Mouse (Mus musculus) stomach, postnatal 0 days (tissue): ENCODE data around the gene Nudt4. TPM values are rescaled to one million over a fixed set of nuclear protein-coding genes. Genes with fewer than 3 reads are reported as not detected.
A peak's percentile ranks its signal among the peaks of the same experiment; 100 is the strongest.
"Not testable (repeated sequence)": the region's sequence is repeated elsewhere in the genome, so short reads cannot be mapped to it uniquely, and the experiment has no call there.

Source experiments
- ATAC-seq: fragments of 200-750 bp; cut with Nextera tagmentation; 2 replicates; pipeline ENCODE4 v1.8.0; 2017; ENCODE audit not compliant: low FRiP score, low TSS enrichment
- DNase-seq: peaks from one replicate; pipeline ENCODE4 v3.0.0-alpha.2; 2016; ENCODE audit warnings: low spot score
- H3K27ac ChIP-seq: fragments of 300-500 bp; sonication (generic); replicated peaks from 2 replicates; pipeline ENCODE4 v1.5.1; 2014; ENCODE audit warnings: mild to moderate bottlenecking, control low read depth
- H3K27me3 ChIP-seq: fragments of 300-500 bp; sonication (generic); 2 replicates; pipeline ENCODE4 v1.6.1; 2014; ENCODE audit warnings: low read length; ENCODE audit not compliant: control insufficient read depth, insufficient read depth
- H3K36me3 ChIP-seq: fragments of 300-500 bp; sonication (generic); 2 replicates; pipeline ENCODE4 v1.6.1; 2014; ENCODE audit warnings: low read length, mixed read lengths; ENCODE audit not compliant: control insufficient read depth, insufficient read depth
- H3K4me1 ChIP-seq: fragments of 300-500 bp; sonication (generic); replicated peaks from 2 replicates; pipeline ENCODE4 v1.6.1; 2014; ENCODE audit warnings: antibody characterized with exemption; ENCODE audit not compliant: control insufficient read depth, insufficient read depth
- H3K4me2 ChIP-seq: fragments of 300-500 bp; sonication (generic); replicated peaks from 2 replicates; pipeline ENCODE4 v1.6.1; 2014; ENCODE audit warnings: low read depth, mild to moderate bottlenecking, control low read depth, moderate library complexity
- H3K4me3 ChIP-seq: fragments of 300-500 bp; sonication (generic); 2 replicates; pipeline ENCODE4 v1.5.1; 2014; ENCODE audit warnings: low read depth, low read length, control low read depth
- H3K9ac ChIP-seq: fragments of 300-500 bp; sonication (generic); 2 replicates; pipeline ENCODE4 v1.6.1; 2014; ENCODE audit warnings: mild to moderate bottlenecking, low read length, control low read depth, mixed read lengths
- H3K9me3 ChIP-seq: fragments of 300-500 bp; sonication (generic); 2 replicates; pipeline ENCODE4 v1.6.1; 2016; ENCODE audit warnings: low read length; ENCODE audit not compliant: control insufficient read depth
- CTCF ChIP-seq: IDR thresholded peaks from 2 replicates; pipeline ENCODE4 v1.5.1; 2016; ENCODE audit warnings: antibody characterized with exemption, low read depth, mild to moderate bottlenecking, moderate library complexity
- EP300 ChIP-seq: optimal IDR thresholded peaks from 2 replicates; pipeline ENCODE3; 2016; ENCODE audit warnings: antibody characterized with exemption
- WGBS: fragments of 180-500 bp; shearing (Covaris S2); extraction: QIAGEN DNeasy Blood & Tissue Kit; methylation state at CpG from one replicate; pipeline ENCODE4 v1.1.7; 2014; 5-methylcytosine and 5-hydroxymethylcytosine counted together
- polyA plus RNA-seq: library from polyadenylated mRNA; unstranded; fragments of >200 nt; fragmentation: Nextera tagmentation; extraction: Ambion mirVana; gene quantifications from 2 replicates; pipeline ENCODE4 v1.2.1, GENCODE M21; 2015

Gene Nudt4
- polyA plus RNA-seq, 1 experiment from 2014 or later: 46.1 TPM

GRCm38 (mm10) chr10:95557337-95557828 lies 6.6 kb downstream of the Nudt4 start:
- Histone ChIP-seq H3K9me3 (no peaks in the 10 kb centered on the region), H3K4me2 (no peak overlapping the region), H3K27ac (no peak overlapping the region), H3K4me1 (no peaks in the 10 kb centered on the region), H3K9ac (no peak overlapping the region), H3K27me3 (no peaks in the 10 kb centered on the region), H3K4me3 (no peak overlapping the region), H3K36me3 (no peaks in the 10 kb centered on the region)
- ATAC-seq (0 out of 2 replicates have a peak, but pooled peaks have one; percentile 33), DNase-seq (no peak)
- 83% methylated on average over 5 of the region's 5 CpGs for WGBS
- TF ChIP-seq CTCF (peak; percentile 86), EP300 (no peak)

- no peak for TF ChIP-seq CTCF
- TF ChIP-seq EP300: no peak
- H3K27me3 ChIP-seq: no peaks in the 10 kb centered on the region
- H3K27ac ChIP-seq: no peak overlapping the region
- no peaks in the 10 kb centered on the region for H3K4me1 ChIP-seq
- H3K9ac ChIP-seq: no peak overlapping the region
- no peak overlapping the region for H3K4me2 ChIP-seq
- H3K4me3 ChIP-seq: no peak overlapping the region
- no peaks in the 10 kb centered on the region for H3K36me3 ChIP-seq
- ATAC-seq (no peak), DNase-seq (no peak)
- H3K9me3 ChIP-seq: no peaks in the 10 kb centered on the region
- 83% methylated on average over 11 of the region's 11 CpGs for WGBS
These were observed 8.1 kb downstream of the Nudt4 start for GRCm38 (mm10) chr10:95555866-95556265.

GRCm38 (mm10) chr10:95552326-95552725 lies 11.6 kb downstream of the Nudt4 start:
- Histone ChIP-seq H3K36me3 (0 out of 2 replicates have a peak, but pooled peaks cover 3% of the 10 kb centered on the region), H3K4me2 (no peak overlapping the region), H3K27me3 (no peaks in the 10 kb centered on the region), H3K9me3 (no peaks in the 10 kb centered on the region), H3K9ac (no peak overlapping the region), H3K4me3 (no peak overlapping the region), H3K27ac (no peak overlapping the region), H3K4me1 (no peaks in the 10 kb centered on the region)
- WGBS: 62% methylated on average over 3 of the region's 3 CpGs
- ATAC-seq (no peak), DNase-seq (no peak)
- TF ChIP-seq EP300 (no peak), CTCF (no peak)

GRCm38 (mm10) chr10:95551752-95552151 lies 12.2 kb downstream of the Nudt4 start:
- 0 out of 2 replicates have a peak, but pooled peaks cover 3% of the 10 kb centered on the region for H3K36me3 ChIP-seq
- H3K27me3 ChIP-seq: no peaks in the 10 kb centered on the region
- ATAC-seq: no peak
- no peak overlapping the region for H3K27ac ChIP-seq
- H3K4me3 ChIP-seq: no peak overlapping the region
- H3K4me2 ChIP-seq: no peak overlapping the region
- H3K4me1 ChIP-seq: no peaks in the 10 kb centered on the region
- TF ChIP-seq CTCF (peak; percentile 68), EP300 (no peak)
- no peaks in the 10 kb centered on the region for H3K9me3 ChIP-seq
- DNase-seq: no peak
- H3K9ac ChIP-seq: no peak overlapping the region

- H3K36me3 ChIP-seq: 0 out of 2 replicates have a peak, but pooled peaks cover 3% of the 10 kb centered on the region
- WGBS: 53% methylated on average over 1 of the region's 1 CpGs
- H3K4me1 ChIP-seq: no peaks in the 10 kb centered on the region
- H3K9me3 ChIP-seq: no peaks in the 10 kb centered on the region
- no peak overlapping the region for H3K4me2 ChIP-seq
- no peak overlapping the region for H3K27ac ChIP-seq
- ATAC-seq (no peak), DNase-seq (no peak)
- TF ChIP-seq CTCF (peak; percentile 77), EP300 (no peak)
- no peak overlapping the region for H3K9ac ChIP-seq
- no peak overlapping the region for H3K4me3 ChIP-seq
- H3K27me3 ChIP-seq: no peaks in the 10 kb centered on the region
These were observed 13.4 kb downstream of the Nudt4 start for GRCm38 (mm10) chr10:95550506-95550905.

GRCm38 (mm10) chr10:95549080-95549479 lies 14.9 kb downstream of the Nudt4 start:
- H3K27ac ChIP-seq, H3K27me3 ChIP-seq, ATAC-seq, H3K36me3 ChIP-seq, DNase-seq, H3K4me3 ChIP-seq, H3K9me3 ChIP-seq, H3K9ac ChIP-seq, H3K4me1 ChIP-seq, H3K4me2 ChIP-seq: not testable (repeated sequence)
- WGBS: 80% methylated on average over 5 of the region's 5 CpGs
